Mouse (Mus musculus) midbrain, embryonic 13.5 days (tissue): Measurements from ENCODE around the gene Zfp771. TPM values are rescaled to one million over a fixed set of nuclear protein-coding genes. Genes with fewer than 3 reads are reported as not detected.
A peak's percentile ranks its signal among the peaks of the same experiment; 100 is the strongest.

ENCODE experiments used
- ATAC-seq: fragments of 200-750 bp; cut with Nextera tagmentation; 2 replicates; pipeline ENCODE4 v1.8.0; 2017; ENCODE audit warnings: mild to moderate bottlenecking, moderate TSS enrichment, moderate library complexity
- H3K27ac ChIP-seq: fragments of 300-500 bp; sonication (generic); 2 replicates; pipeline ENCODE4 v1.5.1; 2015; ENCODE audit warnings: inconsistent platforms, mild to moderate bottlenecking, moderate library complexity
- H3K27me3 ChIP-seq: fragments of 300-500 bp; sonication (generic); 2 replicates; pipeline ENCODE4 v1.6.1; 2015; ENCODE audit warnings: mild to moderate bottlenecking, inconsistent platforms
- H3K36me3 ChIP-seq: fragments of 300-500 bp; sonication (generic); 2 replicates; pipeline ENCODE4 v1.6.1; 2015; ENCODE audit warnings: mild to moderate bottlenecking, inconsistent platforms
- H3K4me1 ChIP-seq: fragments of 300-500 bp; sonication (generic); replicated peaks from 2 replicates; pipeline ENCODE4 v1.6.1; 2015; ENCODE audit warnings: inconsistent platforms
- H3K4me2 ChIP-seq: fragments of 300-500 bp; sonication (generic); replicated peaks from 2 replicates; pipeline ENCODE4 v1.6.1; 2015; ENCODE audit warnings: moderate library complexity, mild to moderate bottlenecking, inconsistent platforms
- H3K4me3 ChIP-seq: fragments of 300-500 bp; sonication (generic); replicated peaks from 2 replicates; pipeline ENCODE4 v1.5.1; 2015; ENCODE audit warnings: mild to moderate bottlenecking, inconsistent platforms
- H3K9ac ChIP-seq: fragments of 300-500 bp; sonication (generic); replicated peaks from 2 replicates; pipeline ENCODE4 v1.6.1; 2015; ENCODE audit warnings: mild to moderate bottlenecking, inconsistent platforms
- H3K9me3 ChIP-seq: fragments of 300-500 bp; sonication (generic); 2 replicates; pipeline ENCODE4 v1.6.1; 2016; ENCODE audit warnings: mild to moderate bottlenecking, inconsistent platforms
- WGBS: fragments of 180-500 bp; shearing (Covaris S2); methylation state at CpG from one replicate; pipeline ENCODE4 v1.1.7; 2015; 5-methylcytosine and 5-hydroxymethylcytosine counted together
- polyA plus RNA-seq: library from polyadenylated mRNA; unstranded; fragments of >200 nt; fragmentation: Nextera tagmentation; extraction: Ambion mirVana; gene quantifications from 2 replicates; pipeline ENCODE4 v1.2.1, GENCODE M21; 2015

Gene Zfp771
- polyA plus RNA-seq, 1 experiment from 2014 or later, result 59.7 TPM

- ATAC-seq, result no peak
- WGBS, result 77% methylated on average over 5 of the region's 5 CpGs
- Histone ChIP-seq H3K36me3 (no peaks in the 10 kb centered on the region), H3K9ac (no peak overlapping the region), H3K4me3 (no peak overlapping the region), H3K27me3 (0 out of 2 replicates have a peak, but pooled peaks cover 8% of the 10 kb centered on the region), H3K4me2 (no peak overlapping the region), H3K27ac (no peak overlapping the region), H3K9me3 (no peaks in the 10 kb centered on the region), H3K4me1 (peaks cover 26% of the 10 kb centered on the region)
These were observed 32.9 kb upstream of the Zfp771 start for GRCm38 (mm10) chr7:127211014-127211745.

GRCm38 (mm10) chr7:127212432-127213250, 31.4 kb upstream of the Zfp771 start:
- 94% methylated on average over 12 of the region's 12 CpGs for WGBS
- no peak for ATAC-seq
- H3K27ac ChIP-seq, result no peak overlapping the region
- no peaks in the 10 kb centered on the region for H3K9me3 ChIP-seq
- no peak overlapping the region for H3K9ac ChIP-seq
- H3K4me2 ChIP-seq, result no peak overlapping the region
- no peak overlapping the region for H3K4me3 ChIP-seq
- no peaks in the 10 kb centered on the region for H3K36me3 ChIP-seq
- H3K4me1 ChIP-seq, result peaks cover 11% of the 10 kb centered on the region
- 0 out of 2 replicates have a peak, but pooled peaks cover 8% of the 10 kb centered on the region for H3K27me3 ChIP-seq

GRCm38 (mm10) chr7:127213485-127213884, 30.6 kb upstream of the Zfp771 start:
- H3K9me3 ChIP-seq, result no peaks in the 10 kb centered on the region
- H3K9ac ChIP-seq, result no peak overlapping the region
- no peak overlapping the region for H3K4me2 ChIP-seq
- H3K27ac ChIP-seq, result no peak overlapping the region
- no peak overlapping the region for H3K4me3 ChIP-seq
- 26% methylated on average over 7 of the region's 7 CpGs for WGBS
- H3K4me1 ChIP-seq, result peaks cover 10% of the 10 kb centered on the region
- no peak for ATAC-seq
- H3K27me3 ChIP-seq, result 0 out of 2 replicates have a peak, but pooled peaks cover 8% of the 10 kb centered on the region
- H3K36me3 ChIP-seq, result no peaks in the 10 kb centered on the region

DNA sequence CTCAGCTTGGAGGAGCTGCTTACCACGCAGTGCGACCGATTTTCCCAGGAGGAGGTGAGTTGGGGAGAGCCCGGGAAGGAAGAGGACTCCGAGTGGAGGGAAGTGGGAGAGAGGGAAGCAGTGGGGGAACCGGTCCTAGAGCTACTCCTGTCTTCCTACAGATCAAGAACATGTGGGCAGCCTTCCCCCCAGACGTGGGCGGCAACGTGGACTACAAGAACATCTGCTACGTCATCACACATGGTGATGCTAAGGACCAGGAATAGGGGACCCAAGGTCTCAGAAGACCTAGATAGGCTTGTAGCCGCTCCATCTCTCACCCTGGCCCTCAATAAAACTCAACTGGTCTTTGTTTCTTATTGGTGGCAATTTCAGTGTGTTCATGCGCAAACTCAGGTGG, 30.1 kb upstream of the Zfp771 start:
- H3K27ac ChIP-seq, result no peak overlapping the region
- H3K4me3 ChIP-seq, result no peak overlapping the region
- H3K27me3 ChIP-seq, result 0 out of 2 replicates have a peak, but pooled peaks cover 8% of the 10 kb centered on the region

DNA sequence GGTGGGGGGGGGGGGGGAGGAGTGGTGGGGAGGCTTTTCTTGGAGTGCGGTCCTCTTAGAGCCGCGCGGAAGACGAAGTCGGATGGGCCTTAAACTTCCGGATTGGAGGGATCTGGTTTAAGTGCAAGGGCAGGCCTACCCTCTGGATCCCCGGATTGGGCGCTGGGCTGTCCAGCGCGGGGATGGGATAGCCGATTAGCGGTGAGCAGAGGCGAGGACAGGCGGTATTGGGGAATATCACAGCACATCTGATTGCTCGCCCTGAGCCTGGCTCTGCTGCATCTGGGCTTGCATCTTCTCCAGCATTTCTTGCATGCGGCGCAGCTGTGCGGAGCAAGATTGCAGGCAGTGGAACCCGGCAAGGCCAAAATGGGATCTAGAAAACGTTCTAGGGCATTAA, 29.6 kb upstream of the Zfp771 start:
- Histone ChIP-seq H3K4me2 (peak overlapping the region; percentile 46; the same call in 1 of the 2 replicates), H3K4me3 (no peak overlapping the region), H3K27me3 (0 out of 2 replicates have a peak, but pooled peaks cover 8% of the 10 kb centered on the region), H3K9me3 (no peaks in the 10 kb centered on the region), H3K36me3 (no peaks in the 10 kb centered on the region), H3K4me1 (peaks cover 9% of the 10 kb centered on the region), H3K27ac (no peak overlapping the region), H3K9ac (0 out of 2 replicates have a peak overlapping the region, but pooled peaks have one; percentile 29)
- 27% methylated on average over 21 of the region's 21 CpGs for WGBS
- ATAC-seq, result no peak

More for the DNA sequence above, 30.1 kb upstream of the Zfp771 start:
- ATAC-seq, result no peak
- no peaks in the 10 kb centered on the region for H3K9me3 ChIP-seq
- peaks cover 10% of the 10 kb centered on the region for H3K4me1 ChIP-seq
- H3K36me3 ChIP-seq, result no peaks in the 10 kb centered on the region
- WGBS, result 67% methylated on average over 12 of the region's 12 CpGs
- H3K9ac ChIP-seq, result no peak overlapping the region
- no peak overlapping the region for H3K4me2 ChIP-seq

DNA sequence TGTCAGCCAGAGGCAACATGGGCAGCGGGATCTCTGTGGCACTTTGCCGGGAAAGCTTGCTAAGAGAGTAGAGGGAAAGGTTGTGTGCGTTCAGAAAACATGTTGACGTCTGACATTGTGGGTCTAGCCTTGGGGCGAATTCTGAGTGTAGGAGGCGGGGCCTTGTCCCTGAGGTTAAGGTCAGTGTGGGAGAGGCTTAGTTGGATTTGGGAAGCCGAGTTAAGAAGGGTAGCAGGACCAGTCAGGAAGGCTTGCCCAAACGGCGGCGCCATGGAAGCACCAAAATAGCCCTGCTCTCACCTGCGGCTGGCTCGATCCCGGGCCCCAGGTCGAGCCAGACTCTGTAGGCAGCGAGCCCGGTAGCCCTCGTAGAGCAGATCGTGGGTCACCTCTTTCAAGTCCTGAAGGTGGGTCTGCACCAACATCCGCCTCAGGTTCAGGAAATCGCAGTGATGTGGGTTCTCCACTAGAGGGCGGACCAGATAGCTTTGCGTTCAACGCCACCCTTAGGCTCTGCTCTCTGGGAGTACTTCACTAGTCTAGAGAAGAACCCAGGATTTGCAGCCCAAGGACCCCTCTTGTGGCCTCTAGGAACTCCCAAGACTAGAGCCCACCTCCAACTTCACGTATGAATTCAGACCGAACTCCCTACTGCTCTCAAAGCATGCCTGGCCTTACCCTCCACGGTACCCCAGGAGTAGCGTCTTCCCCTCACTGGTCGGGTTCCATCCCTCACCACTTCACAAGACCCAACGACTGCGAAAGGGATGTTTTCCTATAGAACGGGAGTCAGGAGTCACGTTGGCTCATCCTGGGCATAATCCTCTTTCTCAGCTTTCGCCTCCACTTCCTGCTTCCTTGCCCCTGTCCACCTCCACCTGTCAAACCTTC, 28.8 kb upstream of the Zfp771 start:
- Histone ChIP-seq H3K4me1 (peaks cover 3% of the 10 kb centered on the region; the same call in 1 of the 2 replicates), H3K9me3 (no peaks in the 10 kb centered on the region), H3K27ac (no peak overlapping the region), H3K36me3 (no peaks in the 10 kb centered on the region), H3K9ac (peak overlapping the region; percentile 29; the same call in 1 of the 2 replicates), H3K4me2 (peak overlapping the region; percentile 46), H3K27me3 (0 out of 2 replicates have a peak, but pooled peaks cover 8% of the 10 kb centered on the region), H3K4me3 (peak overlapping the region; percentile 22)
- ATAC-seq, result peak; percentile 53
- WGBS, result 23% methylated on average over 33 of the region's 33 CpGs

DNA sequence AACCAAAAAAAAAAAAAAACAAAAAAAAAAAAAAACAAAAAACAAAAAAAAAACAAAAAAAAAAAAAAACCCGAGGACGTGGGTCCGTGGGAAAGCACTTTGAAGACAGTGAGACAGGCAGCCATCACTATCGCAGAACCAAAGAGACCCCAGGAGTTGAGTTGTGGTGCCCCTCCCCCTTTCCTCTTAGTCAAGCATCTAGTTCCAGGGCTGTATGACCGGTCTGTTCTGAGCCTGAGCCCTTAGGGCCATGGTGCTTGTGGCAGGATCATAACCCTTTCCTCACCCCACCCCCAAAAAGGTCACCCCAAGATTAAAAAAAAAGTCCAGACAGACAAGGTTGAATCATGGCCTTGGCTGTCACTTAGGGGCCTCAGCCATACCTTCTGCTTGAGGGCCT, 27.8 kb upstream of the Zfp771 start:
- H3K4me2 ChIP-seq, result no peak overlapping the region
- 0 out of 2 replicates have a peak, but pooled peaks cover 8% of the 10 kb centered on the region for H3K27me3 ChIP-seq
- no peak overlapping the region for H3K27ac ChIP-seq
- H3K36me3 ChIP-seq, result no peaks in the 10 kb centered on the region
- 91% methylated on average over 5 of the region's 5 CpGs for WGBS
- no peak for ATAC-seq
- H3K9me3 ChIP-seq, result no peaks in the 10 kb centered on the region
- no peak overlapping the region for H3K4me3 ChIP-seq
- no peak overlapping the region for H3K9ac ChIP-seq
- H3K4me1 ChIP-seq, result peaks cover 3% of the 10 kb centered on the region; the same call in 1 of the 2 replicates

GRCm38 (mm10) chr7:127217475-127217874, 26.6 kb upstream of the Zfp771 start:
- Histone ChIP-seq H3K4me1 (peaks cover 3% of the 10 kb centered on the region; the same call in 1 of the 2 replicates), H3K4me3 (no peak overlapping the region), H3K27ac (no peak overlapping the region), H3K4me2 (no peak overlapping the region), H3K27me3 (0 out of 2 replicates have a peak, but pooled peaks cover 8% of the 10 kb centered on the region), H3K9ac (no peak overlapping the region), H3K36me3 (no peaks in the 10 kb centered on the region), H3K9me3 (no peaks in the 10 kb centered on the region)
- ATAC-seq, result no peak
- WGBS, result 90% methylated on average over 6 of the region's 6 CpGs

GRCm38 (mm10) chr7:127217901-127218642, 26.0 kb upstream of the Zfp771 start:
- H3K4me3 ChIP-seq, result no peak overlapping the region
- H3K4me1 ChIP-seq, result peaks cover 3% of the 10 kb centered on the region; the same call in 1 of the 2 replicates
- no peak overlapping the region for H3K4me2 ChIP-seq
- ATAC-seq, result no peak
- H3K27me3 ChIP-seq, result 0 out of 2 replicates have a peak, but pooled peaks cover 8% of the 10 kb centered on the region
- no peak overlapping the region for H3K9ac ChIP-seq
- H3K27ac ChIP-seq, result no peak overlapping the region
- WGBS, result 85% methylated on average over 10 of the region's 10 CpGs
- H3K9me3 ChIP-seq, result no peaks in the 10 kb centered on the region
- H3K36me3 ChIP-seq, result peaks cover 2% of the 10 kb centered on the region; the same call in 1 of the 2 replicates

DNA sequence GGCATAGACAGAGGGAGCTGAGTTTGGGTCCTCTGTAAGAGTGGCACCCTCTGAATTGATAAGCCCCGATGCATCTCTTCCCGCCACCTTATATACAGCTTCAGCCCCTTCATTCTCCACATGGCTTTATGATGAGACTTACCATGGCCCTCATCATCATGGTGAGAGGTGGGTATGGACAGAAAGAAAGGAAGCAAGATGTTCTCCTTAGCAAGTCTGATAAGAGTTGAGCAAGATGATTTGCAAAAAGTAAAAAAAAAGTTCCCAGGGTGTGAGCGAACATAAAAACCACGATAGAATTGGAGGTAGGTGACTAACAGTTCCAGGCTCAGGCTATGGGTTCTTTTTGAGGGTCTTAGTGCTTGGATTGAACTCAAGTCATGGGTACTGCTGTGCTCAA, 25.4 kb upstream of the Zfp771 start:
- Histone ChIP-seq H3K9ac (no peak overlapping the region), H3K27ac (no peak overlapping the region), H3K4me2 (no peak overlapping the region), H3K9me3 (no peaks in the 10 kb centered on the region), H3K4me3 (no peak overlapping the region), H3K36me3 (peaks cover 2% of the 10 kb centered on the region; the same call in 1 of the 2 replicates), H3K27me3 (0 out of 2 replicates have a peak, but pooled peaks cover 8% of the 10 kb centered on the region), H3K4me1 (peaks cover 3% of the 10 kb centered on the region; the same call in 1 of the 2 replicates)
- 95% methylated on average over 4 of the region's 4 CpGs for WGBS
- ATAC-seq, result no peak
